In genomic region chr19:21788999-21789398, GRCm38 (mm10) we compare ENCODE assay signal across 10 mouse cellular contexts. TPM values are rescaled to one million over a fixed set of nuclear protein-coding genes. Genes with fewer than 3 reads are reported as not detected.
DNase-seq lines count a peak whose midpoint lies in the region; ATAC-seq and TF ChIP-seq lines count a peak whose summit lies in the region.
"Had no signal": no experiment of that assay in that cellular context is flagged by ENCODE, and none has a peak within 500 bp of the region (broad histone marks: within the 10 kb centered on the region; RNA-seq: fewer than 3 reads in every experiment).

No protein-coding gene starts in this region.

- 38% methylated on average over 8 of the region's 8 CpGs for WGBS in heart, embryonic 11.5 days (ENCODE audit: insufficient replicate concordance)
- 13% methylated on average over 8 of the region's 8 CpGs for WGBS in forebrain, embryonic 10.5 days
- 19% methylated on average over 8 of the region's 8 CpGs for WGBS in hindbrain, postnatal 0 days
- WGBS in neural tube, embryonic 14.5 days = 8% methylated on average over 8 of the region's 8 CpGs
- WGBS in lung, adult 2 months = 49% methylated on average over 8 of the region's 8 CpGs

- H3K36me3 ChIP-seq in heart, embryonic 11.5 days (ENCODE audit: control insufficient read depth, insufficient read depth, low read length) = peaks cover 5% of the 10 kb centered on the region; the same call in 1 of the 2 replicates
- H3K36me3 ChIP-seq in forebrain, embryonic 10.5 days (replicated peaks) = peaks cover 22% of the 10 kb centered on the region
- H3K36me3 ChIP-seq in hindbrain, postnatal 0 days (ENCODE audit: insufficient read depth, low read length) = 0 out of 2 replicates have a peak, but pooled peaks cover 4% of the 10 kb centered on the region
- no peaks in the 10 kb centered on the region; the same call in 1 of the 2 replicates for H3K36me3 ChIP-seq in neural tube, embryonic 14.5 days (ENCODE audit: control insufficient read depth, insufficient read depth, low read length)

- H3K4me3 ChIP-seq in heart, embryonic 11.5 days (ENCODE audit: low read depth, low read length) = no peak overlapping the region
- H3K4me3 ChIP-seq in forebrain, embryonic 10.5 days = no peak overlapping the region; the same call in 1 of the 2 replicates
- no peak overlapping the region for H3K4me3 ChIP-seq in hindbrain, postnatal 0 days (ENCODE audit: low read length)
- H3K4me3 ChIP-seq in neural tube, embryonic 14.5 days (ENCODE audit: low read depth, low read length) = no peak overlapping the region
- no peak overlapping the region for H3K4me3 ChIP-seq in lung, adult 2 months (replicated peaks; ENCODE audit: extremely low read depth, low read depth, low read length)

- TF ChIP-seq CTCF in hindbrain, postnatal 0 days (IDR thresholded peaks at IDR 0.05; ENCODE audit: low read depth) = no peak
- TF ChIP-seq CTCF in lung, adult 2 months (IDR thresholded peaks at IDR 0.05; ENCODE audit: insufficient read depth, low read length) = no peak

- no peak for ATAC-seq in heart, embryonic 11.5 days (replicated peaks; ENCODE audit: insufficient number of reproducible peaks, low FRiP score, low TSS enrichment)
- ATAC-seq in hindbrain, postnatal 0 days = no peak
- ATAC-seq in neural tube, embryonic 14.5 days (ENCODE audit: low read depth) = no peak
- ATAC-seq: intestine, embryonic 16.5 days had no signal

- no peaks in the 10 kb centered on the region for H3K9me3 ChIP-seq in heart, embryonic 11.5 days (replicated peaks; ENCODE audit: control insufficient read depth, low read length)
- no peaks in the 10 kb centered on the region for H3K9me3 ChIP-seq in forebrain, embryonic 10.5 days
- no peaks in the 10 kb centered on the region for H3K9me3 ChIP-seq in hindbrain, postnatal 0 days (ENCODE audit: low read length)
- no peaks in the 10 kb centered on the region for H3K9me3 ChIP-seq in neural tube, embryonic 14.5 days (ENCODE audit: control insufficient read depth, low read length)

- 0 out of 2 replicates have a peak overlapping the region, but pooled peaks have one; percentile 8 for H3K4me2 ChIP-seq in heart, embryonic 11.5 days
- H3K4me2 ChIP-seq in hindbrain, postnatal 0 days (ENCODE audit: low read depth, low read length) = no peak overlapping the region
- peak overlapping the region; percentile 29; the same call in 1 of the 2 replicates for H3K4me2 ChIP-seq in neural tube, embryonic 14.5 days (ENCODE audit: low read depth, low read length)

- DNase-seq in heart, adult 9 months (ENCODE audit: low spot score in 2 of 2) = no peak
- no peak for DNase-seq in forebrain, embryonic 10.5 days (ENCODE audit: extremely low spot score, low spot score)
- DNase-seq in hindbrain, postnatal 0 days (ENCODE audit: low spot score) = no peak
- no peak for DNase-seq in lung, adult 2 months
- no peak for DNase-seq in spleen, postnatal 10 days (ENCODE audit: low spot score in 2 of 2)
- DNase-seq in ovary, postnatal 10 days (ENCODE audit: low spot score) = no peak
- DNase-seq: gastrocnemius, postnatal 36 days had no signal

- peaks cover 22% of the 10 kb centered on the region for H3K4me1 ChIP-seq in heart, embryonic 11.5 days (ENCODE audit: control insufficient read depth, insufficient read depth, low read length)
- peaks cover 67% of the 10 kb centered on the region for H3K4me1 ChIP-seq in forebrain, embryonic 10.5 days
- H3K4me1 ChIP-seq in hindbrain, postnatal 0 days (ENCODE audit: insufficient read depth, low read length) = peaks cover 24% of the 10 kb centered on the region
- H3K4me1 ChIP-seq in neural tube, embryonic 14.5 days (ENCODE audit: control insufficient read depth, insufficient read depth, low read length) = peaks cover 44% of the 10 kb centered on the region
- H3K4me1 ChIP-seq in lung, adult 2 months (ENCODE audit: control insufficient read depth, insufficient read depth, low read length) = peaks cover 14% of the 10 kb centered on the region

- TF ChIP-seq POLR2A in lung, adult 2 months (IDR thresholded peaks at IDR 0.05; ENCODE audit: borderline replicate concordance, extremely low read depth, low read depth, low read length) = no peak

- H3K27me3 ChIP-seq in heart, embryonic 11.5 days (ENCODE audit: control insufficient read depth, insufficient read depth, low read length) = no peaks in the 10 kb centered on the region
- no peaks in the 10 kb centered on the region for H3K27me3 ChIP-seq in forebrain, embryonic 10.5 days (ENCODE audit: poor library complexity, severe bottlenecking)
- no peaks in the 10 kb centered on the region for H3K27me3 ChIP-seq in hindbrain, postnatal 0 days (ENCODE audit: insufficient read depth, low read length)
- no peaks in the 10 kb centered on the region for H3K27me3 ChIP-seq in neural tube, embryonic 14.5 days (ENCODE audit: control insufficient read depth, insufficient read depth, low read length)

- H3K27ac ChIP-seq in heart, embryonic 11.5 days (ENCODE audit: low read depth, low read length) = no peak overlapping the region
- H3K27ac ChIP-seq in forebrain, embryonic 10.5 days = peak overlapping the region; percentile 81
- H3K27ac ChIP-seq in hindbrain, postnatal 0 days = peak overlapping the region; percentile 60; the same call in 1 of the 2 replicates
- H3K27ac ChIP-seq in neural tube, embryonic 14.5 days (ENCODE audit: low read depth, low read length) = peak overlapping the region; percentile 81

- no peak overlapping the region for H3K9ac ChIP-seq in heart, embryonic 11.5 days (ENCODE audit: low read depth, low read length)
- no peak overlapping the region for H3K9ac ChIP-seq in hindbrain, postnatal 0 days (replicated peaks; ENCODE audit: low read length)
- peak overlapping the region; percentile 26; the same call in 1 of the 2 replicates for H3K9ac ChIP-seq in neural tube, embryonic 14.5 days (replicated peaks; ENCODE audit: low read depth, low read length)

RNA-seq across cellular contexts. Expression of gene Cemip2, which starts 10.9 kb away (rescaled TPM):
- 77.0 and 99.7 TPM in 2 replicates for polyA plus RNA-seq in heart, embryonic 11.5 days (2014; fragmentation: Nextera tagmentation; extraction: Ambion mirVana)
- 56.4 and 58.7 TPM in 2 replicates for polyA plus RNA-seq in forebrain, embryonic 10.5 days (2016; fragmentation: Nextera tagmentation; extraction: Ambion mirVana)
- total RNA-seq in hindbrain, postnatal 0 days (2014; rRNA removed) = 25.1 and 26.2 TPM in 2 replicates
- 11.7 TPM in 2 replicates for polyA plus RNA-seq in hindbrain, postnatal 0 days (2015; fragmentation: Nextera tagmentation; extraction: Ambion mirVana)
- polyA plus RNA-seq in neural tube, embryonic 14.5 days (2014; fragmentation: Nextera tagmentation; extraction: Ambion mirVana) = 21.1 and 31.0 TPM in 2 replicates
- polyA plus RNA-seq in lung, adult 2 months (2012; rRNA removed) = 33.8 and 37.1 TPM in 2 replicates
